Mouse (Mus musculus) adrenal gland, adult 10 weeks (tissue): ENCODE data around the gene Olfr837. TPM values are rescaled to one million over a fixed set of nuclear protein-coding genes. Genes with fewer than 3 reads are reported as not detected.

ENCODE experiments used
- polyA plus RNA-seq: library from polyadenylated mRNA; stranded (reverse); fragments of 350-450 nt; fragmentation: Illumina TruSeq; extraction: RNeasy Lipid Tissue Mini Kit (QIAGEN cat#74804); gene quantifications from one replicate; pipeline ENCODE4 v1.2.3, GENCODE M21; 2014; ENCODE audit warnings: low read depth, low replicate concordance

Gene Olfr837
- not detected for polyA plus RNA-seq

DNA sequence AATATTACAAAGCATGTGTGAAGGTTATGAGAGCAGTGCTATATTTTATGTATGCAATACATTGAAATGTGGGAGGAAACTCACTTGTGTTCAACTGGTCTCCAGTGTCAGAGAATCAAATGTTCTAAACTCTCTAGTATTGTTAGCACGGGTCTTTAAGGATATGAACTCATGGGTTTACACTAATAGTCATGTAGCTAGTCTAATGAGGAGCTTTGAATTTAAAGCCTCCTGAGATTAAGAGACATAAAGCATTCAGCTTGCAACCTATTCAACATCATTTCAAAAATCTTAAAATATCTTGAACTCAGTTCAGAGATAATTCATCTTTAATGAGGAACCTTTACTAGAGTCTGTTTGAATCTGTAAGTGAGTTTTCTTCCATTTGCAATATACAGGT is at the start of gene Olfr837:
Olfr837 (plus strand) TSS at position 301 of the 400 bp plus-strand sequence.

GRCm38 (mm10) chr9:19120082-19120481 is 16.0 kb upstream of the Olfr837 start, which contains the start of gene Olfr836:
TSS of gene Olfr836 (plus strand) at chr9:19120382.

GRCm38 (mm10) chr9:19177212-19177611 is 41.1 kb downstream of the Olfr837 start, which contains the start of gene Olfr839-ps1:
TSS of gene Olfr839-ps1 (minus strand) at chr9:19177312.

Other genes with a start within 250 kb of the Olfr837 start
- not detected for gene Olfr832, start 199.2 kb upstream of the Olfr837 start, polyA plus RNA-seq
- gene Olfr834, start 148.3 kb upstream of the Olfr837 start, polyA plus RNA-seq = not detected
- not detected for gene Olfr835, start 103.6 kb upstream of the Olfr837 start, polyA plus RNA-seq
- gene Olfr836, start 15.9 kb upstream of the Olfr837 start, polyA plus RNA-seq = not detected
- not detected for gene Olfr839-ps1, start 41.0 kb downstream of the Olfr837 start, polyA plus RNA-seq
- gene Olfr843, start 115.7 kb downstream of the Olfr837 start, polyA plus RNA-seq = not detected
- not detected for gene Olfr844, start 180.0 kb downstream of the Olfr837 start, polyA plus RNA-seq
- gene Olfr845, start 200.1 kb downstream of the Olfr837 start, polyA plus RNA-seq = not detected
- not detected for gene Olfr846, start 227.7 kb downstream of the Olfr837 start, polyA plus RNA-seq
- not detected for gene Olfr847, start 242.4 kb downstream of the Olfr837 start, polyA plus RNA-seq